28 mouse cellular contexts compared by ENCODE assay signal in genomic region chr15:8459979-8460378, GRCm38 (mm10). TPM values are rescaled to one million over a fixed set of nuclear protein-coding genes. Genes with fewer than 3 reads are reported as not detected.
"Had no signal": no experiment of that assay in that cellular context is flagged by ENCODE, and none has a peak within 500 bp of the region (broad histone marks: within the 10 kb centered on the region; RNA-seq: fewer than 3 reads in every experiment).

No protein-coding gene starts in this region.

- H3K36me3 ChIP-seq: liver, embryonic 15.5 days; lung, embryonic 15.5 days; midbrain, embryonic 13.5 days; midbrain, embryonic 15.5 days; neural tube, embryonic 13.5 days; neural tube, embryonic 15.5 days; stomach, embryonic 15.5 days had no signal

- H3K9ac ChIP-seq: liver, embryonic 15.5 days; liver, postnatal 0 days; lung, embryonic 15.5 days; midbrain, embryonic 13.5 days; midbrain, embryonic 15.5 days; neural tube, embryonic 13.5 days; neural tube, embryonic 15.5 days; stomach, embryonic 15.5 days had no signal

- H3K4me2 ChIP-seq: liver, embryonic 15.5 days; lung, embryonic 15.5 days; midbrain, embryonic 11.5 days; midbrain, embryonic 13.5 days; midbrain, embryonic 15.5 days; neural tube, embryonic 13.5 days; neural tube, embryonic 15.5 days; stomach, embryonic 15.5 days had no signal

- ATAC-seq: liver, postnatal 0 days; lung, postnatal 0 days; midbrain, embryonic 13.5 days; midbrain, embryonic 15.5 days had no signal

- H3K27ac ChIP-seq: liver, embryonic 15.5 days; lung, embryonic 15.5 days; macrophage; midbrain, embryonic 13.5 days; midbrain, embryonic 15.5 days; neural tube, embryonic 13.5 days; neural tube, embryonic 15.5 days; stomach, embryonic 15.5 days; stomach, postnatal 0 days had no signal

- H3K27me3 ChIP-seq: liver, embryonic 15.5 days; lung, embryonic 15.5 days; megakaryocyte, embryonic 14.5 days; midbrain, embryonic 13.5 days; midbrain, embryonic 15.5 days; neural tube, embryonic 13.5 days; neural tube, embryonic 15.5 days; stomach, embryonic 15.5 days had no signal

- H3K9me3 ChIP-seq: liver, embryonic 15.5 days; lung, embryonic 15.5 days; megakaryocyte, embryonic 14.5 days; midbrain, embryonic 13.5 days; midbrain, embryonic 15.5 days; neural tube, embryonic 13.5 days; neural tube, embryonic 15.5 days; stomach, embryonic 15.5 days had no signal

- H3K4me3 ChIP-seq: liver, embryonic 15.5 days; lung, embryonic 15.5 days; megakaryocyte, embryonic 14.5 days; midbrain, embryonic 13.5 days; midbrain, embryonic 15.5 days; myocyte; neural tube, embryonic 13.5 days; neural tube, embryonic 15.5 days; stomach, embryonic 15.5 days had no signal

- DNase-seq: liver, postnatal 0 days; lung, adult 2 months; lung, postnatal 14 days; lung, postnatal 36 days; retina, postnatal 1 day; right cerebral cortex, adult 18-20 months; right cerebral cortex, postnatal 25 days; right cerebral cortex, postnatal 4 days; spleen, adult 18-20 months; thymus, postnatal 14 days; thymus, postnatal 36 days had no signal

- H3K4me1 ChIP-seq: lung, embryonic 15.5 days; midbrain, embryonic 13.5 days; midbrain, embryonic 15.5 days; neural tube, embryonic 13.5 days; neural tube, embryonic 15.5 days; stomach, embryonic 15.5 days had no signal

RNA-seq across cellular contexts. Expression of gene Gm2310, which starts 59.8 kb away (rescaled TPM):
- total RNA-seq: midbrain, postnatal 0 days had no signal
- polyA plus RNA-seq: liver, embryonic 15.5 days; liver, postnatal 0 days; lung, adult 2 months; lung, embryonic 15.5 days; lung, postnatal 0 days; macrophage; midbrain, embryonic 11.5 days; midbrain, embryonic 13.5 days; midbrain, embryonic 15.5 days; midbrain, postnatal 0 days; myocyte; neural tube, embryonic 11.5 days; neural tube, embryonic 13.5 days; neural tube, embryonic 15.5 days; small intestine, adult 2 months; stomach, embryonic 15.5 days; stomach, postnatal 0 days; testis, adult 2 months had no signal
